Mouse (Mus musculus) erythroblast, embryonic 14.5 days (primary cell): ENCODE data around the gene Lpp.

Experiments used
- GATA1 ChIP-seq: IDR thresholded peaks from 2 replicates; pipeline ENCODE4 v1.6.1; 2012; ENCODE audit warnings: low read length, inconsistent platforms, mixed read lengths
- TAL1 ChIP-seq: IDR thresholded peaks from 3 replicates; pipeline ENCODE4 v1.6.1; 2012; ENCODE audit warnings: low read length, inconsistent platforms, mixed read lengths

DNA sequence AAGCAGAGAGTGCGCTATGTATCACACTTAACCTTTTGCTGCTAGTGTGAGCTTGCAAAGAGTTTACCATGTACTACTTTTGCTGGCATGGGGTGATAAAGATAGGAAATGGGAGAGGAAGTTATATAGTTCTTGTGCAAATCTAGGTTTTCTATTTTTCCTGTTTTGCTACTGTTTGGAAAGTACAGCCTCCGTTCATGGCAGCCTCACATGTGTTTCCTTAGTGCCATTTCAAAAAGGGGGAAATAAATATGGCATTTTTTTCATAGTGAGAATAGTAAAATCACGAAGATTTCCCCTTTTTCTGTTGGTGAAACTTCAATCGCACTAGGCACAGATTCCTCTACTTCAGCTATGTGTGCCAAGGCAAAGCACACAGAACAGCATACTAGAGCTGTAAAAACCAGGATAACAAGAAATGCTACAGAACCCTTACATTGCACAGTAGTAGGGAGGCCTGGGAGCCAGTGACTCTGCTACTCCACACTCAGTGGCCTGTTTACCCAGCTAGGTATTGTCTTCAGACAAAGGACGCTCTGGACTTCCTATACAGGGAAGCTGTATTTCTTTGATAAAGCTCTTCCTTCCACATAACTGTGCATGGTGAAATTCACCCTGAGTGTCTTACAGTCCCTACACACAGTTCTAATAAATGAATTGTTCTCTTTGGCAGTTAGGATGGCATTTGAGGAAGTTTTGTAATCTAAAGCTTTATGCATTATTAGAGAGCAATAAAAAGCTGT, 276.6 kb downstream of the Lpp start:
- TF ChIP-seq TAL1: no peak
- TF ChIP-seq GATA1: no peak
